Mouse (Mus musculus): ENCODE measurements around the gene Krt26.

Krt26 gene

DNA sequence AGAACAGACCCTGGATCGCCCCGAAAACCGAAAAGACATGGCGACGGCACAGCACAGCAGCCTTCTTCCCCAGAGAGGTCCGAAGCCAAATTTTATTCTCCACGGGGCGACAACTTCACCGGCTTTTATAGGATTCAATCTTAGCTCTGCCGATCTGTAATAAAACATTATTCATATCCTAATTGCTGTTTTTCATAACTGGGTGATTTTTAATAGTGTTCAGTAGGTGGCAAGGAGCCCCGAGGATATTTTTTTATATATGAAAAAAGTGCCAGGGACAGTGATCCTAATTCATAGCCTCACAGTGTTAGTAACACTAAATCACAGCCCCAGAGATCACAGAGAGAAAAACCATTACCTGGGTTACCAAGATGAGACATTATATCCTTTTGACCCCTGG lies at the start of gene Krt26:
Gene Krt26 (minus strand): TSS at position 101 of the 400 bp plus-strand sequence.
- DNase-seq (ENCODE audit: low spot score in 2 of 2): no peak

DNA sequence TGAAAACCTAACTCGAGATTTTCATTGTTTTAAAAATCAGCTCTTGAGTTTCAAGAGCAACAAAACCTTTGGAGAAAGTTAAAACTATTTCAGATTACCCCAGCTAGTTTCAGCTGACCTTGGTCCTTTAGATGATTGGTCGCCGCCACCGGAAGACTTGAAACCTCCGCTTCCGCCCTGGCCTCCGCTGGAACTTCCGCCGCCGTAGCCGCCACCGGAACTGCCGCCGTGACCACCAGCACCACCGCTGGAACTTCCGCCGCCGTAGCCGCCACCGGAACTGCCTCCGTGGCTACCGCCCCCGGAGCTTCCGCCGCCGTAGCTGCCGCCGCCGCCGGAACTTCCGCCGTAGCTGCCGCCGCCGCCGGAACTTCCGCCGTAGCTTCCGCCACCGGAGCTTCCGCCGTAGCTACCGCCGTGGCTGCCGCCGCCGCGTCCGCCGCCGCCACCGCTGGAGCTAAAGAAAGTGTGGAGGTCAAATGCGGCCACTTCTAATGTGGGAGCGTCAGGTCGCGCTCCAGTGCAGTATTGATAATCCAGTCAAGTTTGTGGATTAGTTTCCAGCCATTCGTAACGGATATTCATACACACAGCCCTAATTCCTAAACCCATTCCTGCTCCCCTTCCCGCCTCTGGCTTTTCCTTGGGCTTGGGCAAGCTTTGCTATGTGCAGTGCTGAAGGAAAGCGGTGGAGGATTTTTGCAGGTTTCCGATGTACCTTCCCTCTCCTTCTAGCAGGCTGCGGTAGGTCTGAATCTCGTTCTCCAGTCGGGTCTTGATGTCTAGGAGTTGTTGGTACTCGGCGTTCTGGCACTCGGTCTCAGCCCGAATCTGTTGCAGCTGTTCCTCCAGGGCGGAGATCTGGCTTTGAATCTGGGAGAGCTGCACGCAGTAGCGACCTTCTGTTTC lies 48.3 kb upstream of the Krt26 start:
- DNase-seq (ENCODE audit: low spot score in 2 of 2): peak; percentile 72 to 74

DNA sequence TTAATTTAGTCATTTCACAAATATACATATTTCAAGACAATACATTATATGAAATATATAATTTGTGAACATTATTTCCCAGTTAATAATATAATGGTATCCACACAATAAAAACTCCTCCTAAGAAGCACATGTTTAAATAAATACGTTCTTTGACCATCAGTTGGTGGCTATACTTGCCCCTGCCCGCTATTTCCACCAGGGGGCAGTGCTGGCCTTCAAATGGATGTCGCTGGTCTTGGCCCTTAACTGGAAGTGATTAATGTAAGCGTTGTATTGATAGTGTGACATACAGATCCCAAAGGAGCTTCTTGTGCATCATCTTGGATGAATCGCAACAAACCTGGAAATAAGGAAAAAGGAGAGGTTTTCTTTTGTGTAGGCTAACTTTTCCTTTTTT lies 41.8 kb upstream of the Krt26 start:
- peak; percentile 40 to 66 for DNase-seq (ENCODE audit: low spot score in 2 of 2)

DNA sequence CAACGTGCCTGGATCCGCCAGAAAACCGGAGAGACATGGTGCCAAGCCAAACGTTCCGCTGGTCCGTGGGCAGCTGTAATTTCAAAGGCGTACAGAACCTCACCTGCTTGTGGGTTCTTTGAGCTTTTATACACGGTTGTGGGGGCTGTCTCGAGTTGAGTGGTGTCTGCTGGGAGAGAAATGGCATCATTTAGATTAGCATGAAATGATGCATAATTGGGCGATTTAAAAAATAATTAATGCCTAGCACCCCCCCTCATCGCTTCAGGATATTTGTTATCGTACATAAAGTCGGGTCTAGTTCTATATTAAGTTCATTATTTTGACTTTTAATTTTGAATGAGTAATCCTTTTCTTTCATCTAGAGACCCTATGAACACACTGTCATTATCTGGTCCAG lies 37.0 kb upstream of the Krt26 start, which contains the start of gene Krt28:
Gene Krt28 (minus strand): TSS at position 101 of the 400 bp plus-strand sequence.
- DNase-seq (ENCODE audit: low spot score in 2 of 2): no peak

DNA sequence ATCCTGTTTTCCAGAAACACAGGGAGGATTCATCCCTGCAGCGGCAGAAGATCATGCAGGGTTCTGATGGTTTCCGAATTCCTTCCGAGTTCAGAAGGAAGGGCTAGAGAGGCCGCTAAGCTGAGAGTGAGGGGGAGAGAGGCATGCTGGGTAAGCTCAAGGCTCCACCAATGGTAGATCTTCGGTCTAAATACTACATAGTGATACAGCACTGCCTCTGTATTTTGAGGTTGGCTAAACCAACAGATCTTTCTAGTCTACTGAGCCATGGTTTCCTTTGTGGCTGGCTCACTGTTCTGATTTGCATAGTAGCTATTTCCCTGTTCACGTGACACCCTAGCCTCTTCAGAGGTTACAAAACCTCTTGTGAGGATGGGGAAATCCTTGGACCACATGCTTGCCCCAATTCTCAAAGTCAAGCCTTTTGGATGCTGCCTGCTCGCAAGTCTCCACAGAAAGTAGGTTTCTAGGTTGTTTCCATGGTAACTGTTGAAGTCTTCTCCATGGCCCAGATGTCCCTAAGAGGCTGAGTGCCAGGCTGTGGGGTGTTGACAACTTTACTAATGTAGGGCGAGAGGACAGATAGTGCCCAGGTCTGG lies 32.2 kb upstream of the Krt26 start:
- peak; percentile 31 to 57 for DNase-seq (ENCODE audit: low spot score in 2 of 2)

DNA sequence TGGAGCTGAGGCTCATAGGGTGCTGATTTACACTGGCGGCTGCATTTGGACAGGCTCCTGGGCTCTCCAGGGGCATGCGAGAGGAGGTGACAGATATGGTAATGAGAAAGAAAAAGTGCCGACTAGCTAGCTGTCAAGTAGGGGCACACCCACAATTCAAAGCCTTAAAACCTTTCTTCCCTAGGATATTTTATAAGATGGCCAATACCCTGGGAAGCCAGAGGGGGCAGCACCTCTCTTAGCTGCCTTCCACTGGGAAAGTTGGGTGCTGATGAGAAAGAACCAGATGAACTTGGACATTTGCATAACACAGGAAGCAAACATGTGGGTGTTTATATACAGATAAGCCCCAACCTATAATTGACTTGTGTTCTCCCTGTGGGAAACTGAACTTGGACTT lies 31.5 kb upstream of the Krt26 start:
- DNase-seq (ENCODE audit: low spot score in 2 of 2): no peak

DNA sequence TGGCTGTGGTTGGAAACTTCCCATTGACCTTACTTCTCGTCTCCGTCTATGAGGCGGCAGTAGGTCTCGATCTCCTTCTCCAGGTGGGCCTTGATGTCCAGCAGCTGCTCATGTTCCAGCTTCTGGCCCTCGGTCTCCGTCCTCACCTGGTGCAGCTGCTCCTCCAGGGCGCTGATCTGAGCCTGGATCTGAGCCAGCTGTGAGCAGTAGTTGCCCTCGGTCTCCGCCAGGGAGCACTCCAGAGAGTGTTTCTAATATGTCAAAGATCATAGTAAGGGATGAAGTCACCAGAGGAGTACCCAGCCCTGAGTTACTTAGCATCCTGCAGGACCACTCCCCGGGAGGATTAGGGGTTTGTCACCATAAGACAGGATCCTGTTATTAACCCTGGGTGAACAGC lies 29.0 kb upstream of the Krt26 start:
- no peak for DNase-seq (ENCODE audit: low spot score in 2 of 2)

DNA sequence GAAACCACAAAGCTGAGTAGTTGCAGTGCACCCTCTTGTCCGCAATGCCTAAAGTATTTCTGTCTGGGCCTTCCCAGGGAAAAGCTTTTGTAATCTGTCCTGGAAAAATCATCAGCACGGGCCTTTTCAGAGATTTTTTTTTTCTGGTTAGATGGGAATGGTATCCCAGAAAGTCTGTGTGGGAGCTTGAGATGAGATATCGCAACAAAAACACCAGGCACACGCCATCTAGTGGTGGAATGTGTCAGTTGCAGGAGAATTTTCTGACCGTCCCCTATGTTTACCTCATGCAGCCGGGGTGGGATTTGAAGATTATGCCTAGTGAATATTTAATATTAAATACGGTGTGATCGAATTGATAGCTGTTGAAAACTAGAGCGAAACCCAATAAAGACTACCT lies 26.6 kb upstream of the Krt26 start:
- DNase-seq (ENCODE audit: low spot score in 2 of 2): peak in 1 of 2 experiments; percentile 28

DNA sequence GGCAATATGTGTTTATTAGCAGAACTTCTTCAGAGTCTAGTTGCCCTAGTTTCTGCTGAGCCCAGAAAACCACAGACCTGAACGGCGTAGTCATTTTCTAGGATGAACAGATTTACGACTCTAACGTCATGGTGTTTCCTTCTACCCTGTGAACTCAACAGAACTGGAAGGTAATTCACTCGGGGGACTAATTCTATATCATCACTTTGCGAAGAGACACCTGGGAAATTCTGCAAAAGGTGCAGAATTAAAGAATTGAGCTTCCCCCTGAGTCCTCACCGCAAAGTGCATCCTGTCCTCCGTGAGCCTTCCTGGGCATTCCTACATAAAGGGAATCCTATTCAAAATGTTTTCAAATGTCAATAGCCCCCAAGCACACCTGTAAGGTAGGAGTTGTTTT lies 23.7 kb upstream of the Krt26 start:
- DNase-seq (ENCODE audit: low spot score in 2 of 2): no peak

DNA sequence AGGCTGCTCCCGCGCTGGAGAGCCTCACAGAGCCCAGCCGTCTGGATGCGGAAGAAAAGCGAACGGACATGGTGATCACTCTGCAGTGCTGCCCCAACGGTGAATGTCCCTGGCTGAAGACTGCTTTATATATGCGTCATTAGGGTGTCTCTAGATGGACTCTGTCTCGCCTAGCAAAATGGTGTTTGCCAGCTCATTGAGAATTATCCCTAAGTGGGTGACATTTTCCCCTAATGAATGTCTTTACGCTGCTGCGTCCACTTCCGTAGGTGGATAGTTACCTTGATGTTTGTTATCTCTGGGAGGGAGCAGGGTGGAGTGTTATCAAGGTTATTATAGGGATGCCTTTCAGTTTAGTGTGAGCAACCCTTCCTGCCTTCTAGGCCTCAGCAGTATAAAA lies 13.2 kb upstream of the Krt26 start, which contains the start of gene Krt27:
Gene Krt27 (minus strand): TSS at position 101 of the 400 bp plus-strand sequence.
- no peak for DNase-seq (ENCODE audit: low spot score in 2 of 2)

DNA sequence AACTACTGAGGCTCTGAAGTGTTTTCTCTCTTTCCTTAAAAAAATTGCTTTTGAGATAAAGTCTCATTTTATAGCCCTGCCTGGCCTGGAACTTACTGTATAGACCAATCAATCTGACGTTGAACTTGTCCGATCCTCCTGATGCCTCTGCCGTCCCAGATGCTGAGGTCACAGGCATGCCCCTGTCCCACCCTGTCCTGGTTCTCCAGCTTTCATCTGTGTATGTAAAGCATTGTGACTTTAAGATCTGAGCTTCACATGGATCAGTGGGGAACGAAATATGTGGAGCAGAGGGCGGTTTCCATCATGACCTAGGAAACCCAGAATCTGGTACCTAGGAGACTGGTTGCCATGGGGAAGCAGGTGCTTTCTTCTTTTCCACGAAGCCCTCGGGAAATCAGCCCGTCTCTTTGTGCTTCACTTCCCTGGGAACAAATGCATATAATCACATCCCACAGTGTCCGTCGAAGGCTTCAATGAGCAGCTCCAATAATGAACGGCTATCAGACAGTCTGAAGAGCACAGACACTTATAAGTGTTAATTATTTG lies 1.6 kb upstream of the Krt26 start:
- DNase-seq (ENCODE audit: low spot score in 2 of 2): no peak

DNA sequence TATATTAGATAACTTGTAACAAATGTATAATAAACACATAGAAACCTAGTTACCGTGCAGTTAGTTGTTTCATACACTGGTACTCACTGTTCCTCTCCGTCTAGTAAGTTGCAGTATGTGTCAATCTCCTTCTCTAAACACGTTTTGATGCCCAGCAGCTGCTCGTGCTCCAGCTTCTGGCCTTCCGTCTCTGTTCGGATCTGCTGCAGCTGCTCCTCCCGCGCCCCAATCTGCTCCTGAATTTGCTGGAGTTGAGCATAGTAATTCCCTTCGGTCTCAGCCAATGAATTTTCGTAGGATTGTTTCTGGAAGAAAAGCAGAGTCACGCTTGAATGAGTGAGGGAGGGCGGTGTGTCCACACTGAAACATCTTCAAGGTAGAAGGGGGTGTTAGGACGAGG lies 4.3 kb downstream of the Krt26 start:
- DNase-seq (ENCODE audit: low spot score in 2 of 2): peak; percentile 32 to 39

DNA sequence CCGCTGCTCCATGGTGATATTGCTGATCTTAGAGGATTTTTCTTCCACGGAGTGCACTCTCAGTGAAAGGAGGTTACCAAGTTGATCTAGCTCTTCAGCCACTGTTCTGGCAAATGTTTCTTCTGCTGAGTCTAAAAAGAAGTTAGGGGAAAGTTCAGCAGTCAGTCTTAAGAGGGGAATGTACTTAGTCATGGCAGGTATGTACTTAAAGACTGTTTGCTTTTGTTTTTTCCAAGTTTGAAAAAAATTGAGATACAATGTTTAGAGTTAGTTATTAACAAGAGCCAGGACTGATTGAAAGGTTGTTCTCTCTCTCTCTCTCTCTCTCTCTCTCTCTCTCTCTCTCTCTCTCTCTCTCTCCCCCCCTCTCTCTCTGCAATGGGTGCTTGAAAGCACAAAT lies 8.1 kb downstream of the Krt26 start:
- no peak for DNase-seq (ENCODE audit: low spot score in 2 of 2)

DNA sequence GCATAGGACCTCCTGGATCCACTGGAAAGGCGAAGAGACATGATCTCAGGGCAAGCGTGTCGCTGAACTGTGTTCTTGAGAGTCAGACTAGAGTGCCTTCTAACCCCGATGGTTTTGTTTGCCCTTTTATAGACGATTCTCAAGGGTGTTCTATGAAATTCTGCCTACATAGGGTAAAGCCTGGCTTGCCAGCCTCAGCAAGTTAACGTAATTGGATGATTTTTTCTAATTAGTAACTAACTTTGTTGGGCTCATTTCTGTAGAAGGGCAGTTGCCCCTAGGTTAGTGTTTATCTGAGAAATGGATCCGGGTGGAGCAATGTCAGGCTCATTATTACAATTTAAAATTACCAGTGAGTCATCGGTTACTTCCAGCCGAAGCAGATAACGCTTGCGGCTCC lies 14.9 kb downstream of the Krt26 start, which contains the start of gene Krt25:
Gene Krt25 (minus strand): TSS at position 101 of the 400 bp plus-strand sequence.
- DNase-seq (ENCODE audit: low spot score in 2 of 2): no peak

DNA sequence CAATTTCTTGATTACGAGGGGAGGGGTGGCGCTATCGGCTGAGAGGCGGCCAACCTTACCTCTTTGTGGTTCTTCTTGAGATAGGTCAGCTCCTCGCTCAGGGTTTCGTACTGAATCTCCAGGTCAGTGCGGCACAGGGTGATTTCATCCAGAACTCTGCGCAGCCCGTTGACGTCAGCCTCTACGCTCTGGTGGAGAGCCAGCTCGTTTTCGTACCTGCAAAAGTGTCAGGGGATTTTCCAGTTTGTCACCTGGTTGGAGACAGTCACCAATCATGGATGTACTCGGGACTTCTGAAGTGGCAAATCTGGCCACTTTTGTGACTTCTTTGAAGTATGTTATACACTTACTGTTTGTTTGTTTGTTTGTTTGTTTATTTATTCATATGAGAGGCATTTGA lies 16.7 kb downstream of the Krt26 start:
- no peak for DNase-seq (ENCODE audit: low spot score in 2 of 2)

DNA sequence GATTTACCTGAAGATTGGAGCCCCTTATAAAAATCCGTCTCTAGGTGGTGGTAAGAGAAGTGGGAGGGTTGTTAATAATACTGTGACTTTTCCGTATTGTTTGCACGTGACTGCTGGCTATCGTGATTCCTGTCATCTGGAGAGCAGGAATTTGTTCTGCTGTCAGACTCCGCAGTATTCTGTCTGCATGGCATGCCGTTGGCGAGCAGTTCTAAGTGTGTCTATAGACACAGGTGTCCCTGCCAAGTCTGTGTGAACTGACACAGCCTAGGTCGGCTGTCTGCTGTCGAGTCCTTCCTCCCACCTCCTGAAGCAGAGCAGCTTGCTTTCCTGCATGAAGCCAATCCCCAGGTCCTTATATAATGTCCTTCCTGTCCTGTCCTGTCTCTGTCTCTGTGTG lies 18.6 kb downstream of the Krt26 start:
- no peak for DNase-seq (ENCODE audit: low spot score in 2 of 2)

DNA sequence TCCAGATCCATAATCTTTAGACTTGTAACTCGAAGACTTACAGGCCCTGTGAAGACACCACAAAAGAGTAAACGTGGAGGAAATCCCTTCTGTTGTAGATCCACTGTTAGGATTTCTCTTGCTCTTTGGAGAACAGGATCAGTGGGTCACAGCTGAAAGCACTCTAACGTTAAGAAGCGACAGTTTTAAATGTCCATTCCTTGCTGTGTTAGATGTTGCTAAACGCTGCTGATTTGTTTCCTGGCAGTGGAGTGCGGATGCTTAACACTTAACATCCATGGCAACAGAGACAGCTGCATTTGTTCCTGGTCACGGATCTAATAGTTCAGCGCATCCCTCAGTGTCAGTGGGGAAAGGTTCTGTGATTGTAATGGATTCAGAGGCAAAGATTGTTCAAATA lies 21.2 kb downstream of the Krt26 start:
- no peak for DNase-seq (ENCODE audit: low spot score in 2 of 2)

DNA sequence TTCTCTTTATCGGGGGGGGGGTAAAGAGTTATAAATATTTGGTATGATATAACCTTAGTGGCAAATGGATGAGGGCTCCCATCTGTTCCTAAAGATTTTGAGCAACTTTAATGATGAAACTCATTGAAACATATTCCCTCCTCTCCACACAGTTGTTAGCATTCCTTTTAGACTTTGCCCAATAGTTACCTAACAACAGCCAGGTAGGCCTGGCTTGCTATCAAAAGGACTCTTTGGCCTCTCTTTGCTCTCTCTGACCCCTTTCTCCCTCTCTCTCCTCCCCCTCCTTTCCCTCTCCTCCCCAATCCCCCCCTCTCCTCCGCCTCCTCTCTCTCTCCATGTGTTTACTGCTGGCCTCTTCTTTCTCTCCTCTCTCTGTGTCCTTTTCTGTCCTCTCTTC lies 23.2 kb downstream of the Krt26 start:
- no peak for DNase-seq (ENCODE audit: low spot score in 2 of 2)

DNA sequence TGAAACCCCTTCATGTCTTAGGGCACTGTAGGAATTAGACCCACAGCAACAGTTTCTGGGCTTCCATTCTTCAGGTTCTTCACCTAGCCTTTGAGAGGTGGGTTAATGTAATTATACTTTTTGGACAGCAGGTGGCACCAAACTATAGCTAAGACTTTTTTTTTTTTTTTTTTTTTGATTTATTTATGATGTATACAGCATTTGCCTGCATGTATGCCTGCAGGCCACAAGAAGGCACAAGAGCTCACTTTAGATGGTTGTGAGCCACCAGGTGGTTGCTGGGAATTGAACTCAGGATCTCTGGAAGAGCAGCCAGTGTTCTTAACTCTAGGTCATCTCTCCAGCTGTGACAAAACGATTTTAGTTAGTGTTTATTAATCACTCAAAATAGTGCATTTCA lies 26.9 kb downstream of the Krt26 start:
- DNase-seq (ENCODE audit: low spot score in 2 of 2): no peak

DNA sequence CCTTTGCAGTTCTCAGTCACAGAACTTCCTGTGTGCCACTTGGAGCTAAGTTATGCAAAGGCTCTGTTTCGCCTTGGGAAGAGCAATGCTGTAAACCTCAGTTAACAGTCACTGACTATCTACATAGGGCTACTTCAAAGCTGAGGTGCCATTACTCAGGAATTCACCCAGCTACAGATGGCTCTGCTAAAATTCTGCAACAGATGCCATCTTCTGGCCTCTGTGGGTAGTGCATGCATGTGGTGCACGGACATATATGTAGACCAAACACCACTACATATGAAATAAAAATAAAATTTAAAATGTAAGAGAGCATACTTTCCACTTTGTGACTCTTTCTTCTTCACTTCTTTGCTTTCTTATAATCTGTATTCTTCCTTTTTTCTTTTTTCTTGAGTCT lies 30.2 kb downstream of the Krt26 start:
- DNase-seq (ENCODE audit: low spot score in 2 of 2): peak; percentile 19 to 40

DNA sequence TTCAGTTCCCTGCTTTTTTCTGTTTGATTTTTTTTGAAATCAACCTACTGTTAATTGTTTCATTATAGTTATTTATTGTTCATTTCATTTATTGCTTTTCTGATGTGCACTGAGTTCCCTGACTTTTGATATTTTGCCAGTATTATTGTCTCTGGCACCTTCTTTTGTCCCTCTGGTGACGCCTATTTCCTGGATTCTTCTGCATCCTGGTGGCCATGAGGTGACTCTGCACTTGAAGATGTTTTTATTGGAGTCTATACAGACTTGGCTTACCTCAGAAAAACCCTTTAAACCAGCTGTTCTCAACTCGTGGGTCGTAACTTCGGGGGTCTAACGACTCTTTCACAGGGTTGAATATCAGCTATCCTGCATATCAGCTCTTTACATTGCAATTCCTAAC lies 42.7 kb downstream of the Krt26 start:
- no peak for DNase-seq (ENCODE audit: low spot score in 2 of 2)

DNA sequence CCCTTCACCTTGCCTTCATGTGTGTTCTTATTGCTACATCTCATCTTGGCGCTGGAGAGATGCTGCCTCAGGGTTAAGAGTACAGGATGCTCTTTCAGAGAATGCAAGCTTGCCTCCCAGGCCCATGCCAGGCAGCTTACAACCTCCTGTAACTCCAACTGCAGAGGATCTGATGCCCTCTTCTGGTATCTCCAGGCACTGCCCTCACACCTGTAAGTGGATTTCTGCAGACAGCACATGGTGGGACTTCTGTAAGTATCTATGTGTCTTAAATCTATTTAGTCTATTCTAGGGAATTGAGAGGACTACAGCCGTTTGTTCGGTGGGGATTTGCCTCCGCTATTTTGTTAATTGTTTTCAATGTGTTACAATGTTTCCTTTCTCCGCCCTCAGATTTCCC lies 44.9 kb downstream of the Krt26 start:
- peak; percentile 10 to 31 for DNase-seq (ENCODE audit: low spot score in 2 of 2)

DNA sequence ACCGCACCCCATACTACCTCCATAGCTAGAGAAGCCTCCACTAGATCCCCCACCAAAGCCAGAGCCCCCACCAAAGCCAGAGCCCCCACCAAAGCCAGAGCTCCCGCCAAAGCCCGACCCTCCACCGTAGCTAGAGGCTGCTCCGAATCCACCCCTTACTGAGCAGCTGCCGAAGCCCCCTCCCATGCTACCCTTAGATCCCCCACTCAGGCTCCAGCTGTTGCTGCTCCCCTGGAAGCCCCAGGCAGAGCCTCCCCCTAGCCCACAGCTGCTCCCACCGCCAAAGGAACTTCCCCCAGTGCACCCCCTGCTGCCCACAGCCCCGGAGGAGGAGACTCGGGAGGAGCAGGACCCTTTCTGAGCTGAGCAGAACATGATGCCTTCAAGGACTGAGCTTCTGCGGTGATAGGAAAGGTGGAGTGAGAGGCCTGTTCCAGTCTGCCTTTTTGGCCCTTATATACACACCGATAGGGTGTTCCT lies 52.9 kb downstream of the Krt26 start, which contains the start of gene Krt24:
Gene Krt24 (minus strand): TSS at position 430 of the 480 bp plus-strand sequence.
- DNase-seq (ENCODE audit: low spot score in 2 of 2): no peak
